Mouse (Mus musculus) ES-E14 (cell line): ENCODE data around the gene Scn4b. TPM values are rescaled to one million over a fixed set of nuclear protein-coding genes. Genes with fewer than 3 reads are reported as not detected.

ENCODE experiments used
- DNase-seq: peaks from one replicate; pipeline ENCODE4 v3.0.0-alpha.2; 2013; ENCODE audit warnings: low read depth, low spot score
- H3K27ac ChIP-seq: 2 replicates; pipeline ENCODE4 v1.5.1; 2012; ENCODE audit warnings: low read depth, mild to moderate bottlenecking, low read length, moderate library complexity, mixed read lengths; ENCODE audit not compliant: poor library complexity, insufficient read depth, severe bottlenecking
- H3K36me3 ChIP-seq: 2 replicates; pipeline ENCODE4 v1.6.1; 2012; ENCODE audit warnings: mild to moderate bottlenecking, low read length, moderate library complexity, mixed read lengths; ENCODE audit not compliant: control insufficient read depth, poor library complexity, insufficient read depth, severe bottlenecking
- H3K4me1 ChIP-seq, 2 experiments: fragments of 150-350 bp in 1 of 2; sonication (generic) in 1 of 2; 2 replicates each; pipeline ENCODE4 v1.6.1; 2012; ENCODE audit warnings: low read length in 2 of 2, mild to moderate bottlenecking in 1 of 2, mixed read lengths in 1 of 2; ENCODE audit not compliant: control insufficient read depth in 2 of 2, insufficient read depth in 2 of 2, poor library complexity in 1 of 2
- H3K4me3 ChIP-seq, 2 experiments: fragments of 150-350 bp in 1 of 2; sonication (generic) in 1 of 2; 2 replicates each; pipeline ENCODE4 v1.5.1; 2012; ENCODE audit warnings: low read length in 2 of 2, low read depth in 1 of 2, mild to moderate bottlenecking in 1 of 2, mixed read lengths in 1 of 2; ENCODE audit not compliant: insufficient read depth in 1 of 2, poor library complexity in 1 of 2, severe bottlenecking in 1 of 2
- H3K9ac ChIP-seq: 2 replicates; pipeline ENCODE4 v1.6.1; 2012; ENCODE audit warnings: low read depth, mild to moderate bottlenecking, low read length, mixed read lengths; ENCODE audit not compliant: poor library complexity, insufficient read depth, severe bottlenecking
- H3K9me3 ChIP-seq: fragments of 150-350 bp; sonication (generic); 2 replicates; pipeline ENCODE4 v1.6.1; 2012; ENCODE audit warnings: low read depth, mild to moderate bottlenecking, low read length; ENCODE audit not compliant: control insufficient read depth, insufficient read depth
- CHD2 ChIP-seq: IDR thresholded peaks from 2 replicates; pipeline ENCODE4 v1.6.1; 2014; ENCODE audit warnings: mild to moderate bottlenecking, low read depth, low read length, inconsistent platforms
- HCFC1 ChIP-seq: IDR thresholded peaks from 2 replicates; pipeline ENCODE4 v1.6.1; 2012; ENCODE audit warnings: low read length, inconsistent platforms, borderline replicate concordance; ENCODE audit not compliant: insufficient read depth
- MAFK ChIP-seq: IDR thresholded peaks from 2 replicates; pipeline ENCODE4 v1.6.1; 2014; ENCODE audit warnings: mild to moderate bottlenecking, low read depth, low read length, inconsistent platforms; ENCODE audit not compliant: insufficient read depth
- ZC3H11A ChIP-seq: IDR thresholded peaks from 2 replicates; pipeline ENCODE4 v1.6.1; 2012; ENCODE audit warnings: low read depth, mild to moderate bottlenecking, inconsistent platforms, low read length, borderline replicate concordance
- ZNF384 ChIP-seq: IDR thresholded peaks from 2 replicates; pipeline ENCODE4 v1.6.1; 2012; ENCODE audit warnings: low read depth, low read length, inconsistent platforms
- in situ Hi-C, 2 experiments: fragments of 600-800 bp; cut with MboI; formaldehyde crosslinking; loops; one replicate each; pipeline ENCODE4 v1.15.1; 2025; ENCODE audit warnings: low sequenced_read_pairs in 2 of 2, inconsistent platforms in 1 of 2; ENCODE audit not compliant: unreplicated experiment in 2 of 2
- total RNA-seq: library from RNA; depleted of rRNA; stranded (reverse); fragments of 300-350 nt; gene quantifications from 2 replicates; pipeline ENCODE4 v1.2.3, GENCODE M21; 2012

Gene Scn4b
- total RNA-seq, 1 experiment = 0.45 TPM

DNA sequence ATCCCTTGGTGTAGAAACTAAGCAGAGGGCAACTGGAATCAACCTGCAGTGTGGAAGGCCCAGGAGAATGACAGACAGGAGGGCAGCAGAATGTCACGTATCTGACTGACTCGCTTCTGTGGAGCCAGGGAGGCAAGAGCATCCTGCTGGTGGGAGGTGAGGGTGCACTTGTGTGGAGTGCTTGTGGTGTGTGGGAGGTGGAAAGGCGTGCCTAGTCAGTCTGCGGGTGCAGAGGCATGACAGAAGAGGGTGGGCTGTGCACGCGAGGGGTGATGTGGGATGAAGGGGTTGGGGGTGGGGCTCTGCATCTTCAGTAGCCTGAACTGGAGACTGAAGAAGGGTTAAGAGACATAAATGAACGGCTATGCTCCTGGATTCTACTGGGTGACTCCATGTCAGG lies 15.2 kb downstream of the Scn4b start:
- Histone ChIP-seq H3K4me3 (no peak overlapping the region), H3K36me3 (no peaks in the 10 kb centered on the region), H3K9ac (no peak overlapping the region), H3K9me3 (no peaks in the 10 kb centered on the region), H3K27ac (no peak overlapping the region), H3K4me1 (no peaks in the 10 kb centered on the region)
- no peak for DNase-seq
- TF ChIP-seq CHD2 (no peak), ZC3H11A (no peak), HCFC1 (no peak), ZNF384 (no peak)
- in situ Hi-C loops = no loop called here

GRCm38 (mm10) chr9:45167903-45168302 lies 29.7 kb downstream of the Scn4b start:
- H3K4me3 ChIP-seq = no peak overlapping the region
- no peak overlapping the region for H3K27ac ChIP-seq
- H3K4me1 ChIP-seq = peaks cover 1 to 2% of the 10 kb centered on the region in 2 experiments; a peak in 1 of 4 replicates
- H3K9ac ChIP-seq = no peak overlapping the region
- in situ Hi-C loops = no loop called here
- no peaks in the 10 kb centered on the region for H3K9me3 ChIP-seq
- no peak for DNase-seq
- no peak for TF ChIP-seq ZNF384
- TF ChIP-seq HCFC1 = no peak
- TF ChIP-seq MAFK = no peak
- no peak for TF ChIP-seq CHD2
- no peak for TF ChIP-seq ZC3H11A
- H3K36me3 ChIP-seq = no peaks in the 10 kb centered on the region

GRCm38 (mm10) chr9:45170150-45170549 lies 32.0 kb downstream of the Scn4b start:
- H3K9ac ChIP-seq = no peak overlapping the region
- no peaks in the 10 kb centered on the region for H3K9me3 ChIP-seq
- no peak for DNase-seq
- in situ Hi-C loops = no loop called here
- H3K4me3 ChIP-seq = no peak overlapping the region
- H3K4me1 ChIP-seq = peaks cover 1 to 2% of the 10 kb centered on the region in 2 experiments; a peak in 1 of 4 replicates
- no peak overlapping the region for H3K27ac ChIP-seq
- TF ChIP-seq MAFK (no peak), ZNF384 (no peak), HCFC1 (no peak), CHD2 (no peak), ZC3H11A (no peak)
- H3K36me3 ChIP-seq = no peaks in the 10 kb centered on the region

DNA sequence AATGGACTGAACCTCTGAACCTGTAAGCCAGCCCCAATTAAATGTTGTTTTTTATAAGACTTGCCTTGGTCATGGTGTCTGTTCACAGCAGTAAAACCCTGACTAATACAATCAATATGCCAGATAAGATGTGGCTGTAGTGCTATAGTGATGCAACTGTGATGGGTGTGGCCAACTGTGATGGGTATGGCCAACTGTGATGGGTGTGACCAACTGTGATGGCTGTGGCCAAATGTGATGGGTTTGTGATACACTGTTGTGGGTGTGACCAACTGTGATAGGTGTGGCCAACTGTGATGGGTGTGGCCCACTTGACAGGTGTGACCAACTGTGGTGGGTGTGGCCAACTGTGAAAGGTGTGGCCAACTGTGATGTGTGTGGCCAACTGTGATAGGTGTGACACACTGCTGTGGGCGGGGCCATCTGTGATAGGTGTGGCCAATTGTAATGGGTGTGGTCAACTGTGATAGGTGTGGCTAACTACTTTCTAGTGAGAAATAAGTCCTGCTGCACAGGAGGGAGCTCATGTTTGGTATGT lies 32.9 kb downstream of the Scn4b start:
- Histone ChIP-seq H3K4me3 (no peak overlapping the region), H3K9me3 (no peaks in the 10 kb centered on the region), H3K4me1 (peaks cover 1 to 2% of the 10 kb centered on the region in 2 experiments; a peak in 1 of 4 replicates), H3K9ac (no peak overlapping the region), H3K36me3 (no peaks in the 10 kb centered on the region), H3K27ac (no peak overlapping the region)
- DNase-seq = no peak
- TF ChIP-seq CHD2 = no peak
- no peak for TF ChIP-seq MAFK
- no peak for TF ChIP-seq HCFC1
- TF ChIP-seq ZC3H11A = no peak
- TF ChIP-seq ZNF384 = no peak
- in situ Hi-C loops = no loop called here
